Mouse (Mus musculus) liver, adult 2 months (tissue): ENCODE data around the gene Mlx.

ENCODE experiments used
- CTCF ChIP-seq: fragments of 200-500 bp; IDR thresholded peaks from 2 replicates; pipeline ENCODE4 v1.5.1; 2011; ENCODE audit warnings: low read depth, low read length, control low read depth
- POLR2A ChIP-seq: fragments of 200-500 bp; IDR thresholded peaks from 2 replicates; pipeline ENCODE4 v1.6.1; 2011; ENCODE audit warnings: low read length, control low read depth; ENCODE audit not compliant: insufficient read depth; ENCODE audit errors: extremely low read depth

DNA sequence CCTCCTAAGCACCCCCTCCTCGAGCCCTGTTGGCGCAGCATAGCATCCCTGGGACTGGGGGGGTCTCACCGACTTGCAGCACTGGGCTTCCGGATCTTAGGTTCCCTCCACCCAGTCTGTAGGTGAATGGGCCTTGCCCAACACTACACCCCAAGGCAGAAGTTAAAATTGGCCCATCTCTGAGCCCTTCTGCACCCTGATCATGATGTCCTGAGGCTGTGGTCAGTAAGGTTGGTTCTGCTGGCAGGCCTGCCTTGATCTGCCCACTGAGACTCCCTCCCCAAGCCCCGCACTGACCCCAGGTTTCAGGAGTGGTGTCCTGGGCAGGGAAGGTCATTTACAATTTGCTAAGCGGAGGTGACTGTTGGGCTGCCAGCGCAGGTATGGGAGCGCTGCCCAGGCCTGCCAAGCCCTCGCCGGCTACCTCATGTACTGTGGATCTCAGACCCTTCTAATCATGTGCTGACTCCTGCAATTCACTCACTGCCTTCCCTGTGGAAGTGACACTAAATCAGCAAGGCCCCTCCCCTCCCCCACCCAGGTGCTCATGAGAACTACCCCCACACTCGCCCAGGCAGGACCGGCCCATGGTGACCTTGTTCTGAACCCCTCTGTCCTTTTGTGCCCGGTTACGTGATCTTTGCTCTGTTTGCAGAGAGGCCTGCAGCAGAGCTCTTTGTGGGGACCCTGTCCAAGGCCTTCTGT lies 24.0 kb upstream of the Mlx start:
- TF ChIP-seq CTCF: no peak
- no peak for TF ChIP-seq POLR2A
